Mouse (Mus musculus): ENCODE data around the gene Gm19426. TPM values are rescaled to one million over a fixed set of nuclear protein-coding genes. Genes with fewer than 3 reads are reported as not detected.
"Not testable (repeated sequence)": the region's sequence is repeated elsewhere in the genome, so short reads cannot be mapped to it uniquely, and the experiment has no call there.

The Gm19426 gene
- polyA plus RNA-seq, 1 experiment from 2014 or later, result 7.2 TPM

GRCm38 (mm10) chr2:84734351-84734864 is 9.0 kb downstream of the Gm19426 start:
- H3K36me3 ChIP-seq, result no peaks in the 10 kb centered on the region
- H3K4me2 ChIP-seq, result peak overlapping the region; percentile 69
- peaks cover 56% of the 10 kb centered on the region for H3K4me1 ChIP-seq
- H3K9ac ChIP-seq, result peak overlapping the region; percentile 13; the same call in 1 of the 2 replicates
- WGBS, result under 1% methylated on average over 11 of the region's 11 CpGs
- 0 out of 2 replicates have a peak, but pooled peaks cover 3% of the 10 kb centered on the region for H3K27me3 ChIP-seq (replicated peaks)
- H3K4me3 ChIP-seq (replicated peaks), result peak overlapping the region; percentile 45
- ATAC-seq (ENCODE audit: insufficient read depth, low FRiP score, low read depth), result no peak
- H3K27ac ChIP-seq, result no peak overlapping the region; the same call in 1 of the 2 replicates
- no peaks in the 10 kb centered on the region for H3K9me3 ChIP-seq

GRCm38 (mm10) chr2:84733579-84734300 is 9.7 kb downstream of the Gm19426 start, which contains the start of gene Ypel4:
Gene Ypel4, plus strand, starts transcription at chr2:84734058.
- no peak within 1 kb of the TSS; the same call in 1 of the 2 replicates for H3K27ac ChIP-seq
- 1% methylated on average over 8 of the region's 8 CpGs for WGBS
- no peaks in the 10 kb centered on the region for H3K9me3 ChIP-seq
- H3K4me1 ChIP-seq, result peaks cover 53% of the 10 kb centered on the region
- peak within 1 kb of the TSS; percentile 69 for H3K4me2 ChIP-seq
- 0 out of 2 replicates have a peak, but pooled peaks cover 3% of the 10 kb centered on the region for H3K27me3 ChIP-seq (replicated peaks)
- peak within 1 kb of the TSS; percentile 13; the same call in 1 of the 2 replicates for H3K9ac ChIP-seq
- peak within 1 kb of the TSS; percentile 45 for H3K4me3 ChIP-seq (replicated peaks)
- peak; percentile 24; the same call in 1 of the 2 replicates for ATAC-seq (ENCODE audit: insufficient read depth, low FRiP score, low read depth)
- H3K36me3 ChIP-seq, result no peaks in the 10 kb centered on the region

GRCm38 (mm10) chr2:84732394-84732793 is 11.1 kb downstream of the Gm19426 start:
- no peak for ATAC-seq (ENCODE audit: insufficient read depth, low FRiP score, low read depth)
- H3K4me1 ChIP-seq, result peaks cover 40% of the 10 kb centered on the region
- WGBS, result 74% methylated on average over 1 of the region's 1 CpGs

GRCm38 (mm10) chr2:84731206-84731605 is 12.2 kb downstream of the Gm19426 start:
- H3K4me2 ChIP-seq, result no peak overlapping the region
- WGBS, result 77% methylated on average over 3 of the region's 3 CpGs

More at GRCm38 (mm10) chr2:84732394-84732793, 11.1 kb downstream of the Gm19426 start:
- H3K4me2 ChIP-seq, result no peak overlapping the region
- no peak overlapping the region for H3K4me3 ChIP-seq (replicated peaks)
- no peak overlapping the region for H3K9ac ChIP-seq
- H3K36me3 ChIP-seq, result no peaks in the 10 kb centered on the region
- no peaks in the 10 kb centered on the region for H3K9me3 ChIP-seq
- no peak overlapping the region for H3K27ac ChIP-seq
- 0 out of 2 replicates have a peak, but pooled peaks cover 3% of the 10 kb centered on the region for H3K27me3 ChIP-seq (replicated peaks)

GRCm38 (mm10) chr2:84728191-84728590 is 15.3 kb downstream of the Gm19426 start:
- H3K27ac ChIP-seq; H3K9ac ChIP-seq; H3K27me3 ChIP-seq (replicated peaks); H3K4me3 ChIP-seq (replicated peaks); ATAC-seq (ENCODE audit: insufficient read depth, low FRiP score, low read depth); H3K36me3 ChIP-seq; H3K4me2 ChIP-seq; H3K9me3 ChIP-seq: not testable (repeated sequence)
- WGBS, result 77% methylated on average over 5 of the region's 5 CpGs
- peaks cover 13% of the 10 kb centered on the region for H3K4me1 ChIP-seq

More at GRCm38 (mm10) chr2:84731206-84731605, 12.2 kb downstream of the Gm19426 start:
- H3K9me3 ChIP-seq, result no peaks in the 10 kb centered on the region
- no peak overlapping the region for H3K27ac ChIP-seq
- H3K4me1 ChIP-seq, result peaks cover 34% of the 10 kb centered on the region
- 0 out of 2 replicates have a peak, but pooled peaks cover under 1% of the 10 kb centered on the region for H3K27me3 ChIP-seq (replicated peaks)
- H3K36me3 ChIP-seq, result no peaks in the 10 kb centered on the region
- no peak overlapping the region for H3K4me3 ChIP-seq (replicated peaks)
- H3K9ac ChIP-seq, result no peak overlapping the region
- no peak for ATAC-seq (ENCODE audit: insufficient read depth, low FRiP score, low read depth)

GRCm38 (mm10) chr2:84727172-84727858 is 16.1 kb downstream of the Gm19426 start, which contains the start of gene Clp1:
Gene Clp1, minus strand, starts transcription at chr2:84727350.
- peaks cover 13% of the 10 kb centered on the region for H3K4me1 ChIP-seq
- ATAC-seq (ENCODE audit: insufficient read depth, low FRiP score, low read depth), result peak; percentile 97
- H3K9me3 ChIP-seq, result no peaks in the 10 kb centered on the region
- H3K4me2 ChIP-seq, result peak within 1 kb of the TSS; percentile 76
- H3K9ac ChIP-seq, result peak within 1 kb of the TSS; percentile 39; the same call in 1 of the 2 replicates
- H3K4me3 ChIP-seq (replicated peaks), result peak within 1 kb of the TSS; percentile 50
- peaks cover 9% of the 10 kb centered on the region; the same call in 1 of the 2 replicates for H3K36me3 ChIP-seq
- H3K27me3 ChIP-seq (replicated peaks), result no peaks in the 10 kb centered on the region
- peak within 1 kb of the TSS; percentile 92 for H3K27ac ChIP-seq
- WGBS, result under 1% methylated on average over 39 of the region's 39 CpGs

GRCm38 (mm10) chr2:84726716-84727115 is 16.7 kb downstream of the Gm19426 start:
- Histone ChIP-seq H3K36me3 (peaks cover 10% of the 10 kb centered on the region; the same call in 1 of the 2 replicates), H3K9me3 (no peaks in the 10 kb centered on the region), H3K9ac (peak overlapping the region; percentile 24; the same call in 1 of the 2 replicates), H3K4me1 (peaks cover 13% of the 10 kb centered on the region), H3K27me3 (replicated peaks) (no peaks in the 10 kb centered on the region), H3K4me2 (peak overlapping the region; percentile 76), H3K27ac (no peak overlapping the region), H3K4me3 (replicated peaks) (peak overlapping the region; percentile 50)
- WGBS, result 2% methylated on average over 9 of the region's 9 CpGs
- no peak for ATAC-seq (ENCODE audit: insufficient read depth, low FRiP score, low read depth)

GRCm38 (mm10) chr2:84725770-84726169 is 17.7 kb downstream of the Gm19426 start:
- 0 out of 2 replicates have a peak overlapping the region, but pooled peaks have one; percentile 76 for H3K4me2 ChIP-seq
- no peak overlapping the region for H3K4me3 ChIP-seq (replicated peaks)

GRCm38 (mm10) chr2:84723856-84724255 is 19.6 kb downstream of the Gm19426 start:
- H3K36me3 ChIP-seq, result peaks cover 11% of the 10 kb centered on the region; the same call in 1 of the 2 replicates
- H3K4me1 ChIP-seq, result peaks cover 13% of the 10 kb centered on the region
- no peak overlapping the region for H3K4me2 ChIP-seq
- no peak for ATAC-seq (ENCODE audit: insufficient read depth, low FRiP score, low read depth)
- H3K9me3 ChIP-seq, result no peaks in the 10 kb centered on the region
- no peak overlapping the region for H3K4me3 ChIP-seq (replicated peaks)
- WGBS, result 95% methylated on average over 14 of the region's 14 CpGs
- no peaks in the 10 kb centered on the region for H3K27me3 ChIP-seq (replicated peaks)
- no peak overlapping the region for H3K9ac ChIP-seq
- H3K27ac ChIP-seq, result no peak overlapping the region

More at GRCm38 (mm10) chr2:84725770-84726169, 17.7 kb downstream of the Gm19426 start:
- Histone ChIP-seq H3K36me3 (peaks cover 11% of the 10 kb centered on the region; the same call in 1 of the 2 replicates), H3K9ac (no peak overlapping the region), H3K27ac (no peak overlapping the region), H3K9me3 (no peaks in the 10 kb centered on the region), H3K4me1 (peaks cover 13% of the 10 kb centered on the region), H3K27me3 (replicated peaks) (no peaks in the 10 kb centered on the region)
- WGBS, result 93% methylated on average over 10 of the region's 10 CpGs
- ATAC-seq (ENCODE audit: insufficient read depth, low FRiP score, low read depth), result no peak

GRCm38 (mm10) chr2:84721182-84721581 is 22.3 kb downstream of the Gm19426 start:
- Histone ChIP-seq H3K4me2 (no peak overlapping the region), H3K36me3 (peaks cover 11% of the 10 kb centered on the region; the same call in 1 of the 2 replicates), H3K9ac (no peak overlapping the region), H3K27ac (no peak overlapping the region), H3K4me1 (peaks cover 8% of the 10 kb centered on the region; the same call in 1 of the 2 replicates), H3K27me3 (replicated peaks) (no peaks in the 10 kb centered on the region), H3K9me3 (no peaks in the 10 kb centered on the region), H3K4me3 (replicated peaks) (no peak overlapping the region)
- 72% methylated on average over 3 of the region's 3 CpGs for WGBS
- no peak for ATAC-seq (ENCODE audit: insufficient read depth, low FRiP score, low read depth)

- Histone ChIP-seq H3K9ac (no peak overlapping the region), H3K4me3 (replicated peaks) (no peak overlapping the region), H3K4me1 (0 out of 2 replicates have a peak, but pooled peaks cover 4% of the 10 kb centered on the region), H3K36me3 (peaks cover 11% of the 10 kb centered on the region; the same call in 1 of the 2 replicates), H3K27me3 (replicated peaks) (no peaks in the 10 kb centered on the region), H3K4me2 (no peak overlapping the region), H3K27ac (no peak overlapping the region), H3K9me3 (no peaks in the 10 kb centered on the region)
- ATAC-seq (ENCODE audit: insufficient read depth, low FRiP score, low read depth), result no peak
- WGBS, result 94% methylated on average over 2 of the region's 2 CpGs
Observed at GRCm38 (mm10) chr2:84720718-84721117, 22.7 kb downstream of the Gm19426 start.
